Mouse (Mus musculus) liver, embryonic 14.5 days (tissue): Measurements from ENCODE around the gene Gm21981. TPM values are rescaled to one million over a fixed set of nuclear protein-coding genes. Genes with fewer than 3 reads are reported as not detected.

Experiments used
- ATAC-seq: fragments of 200-750 bp; cut with Nextera tagmentation; 2 replicates; pipeline ENCODE4 v1.8.0; 2017; ENCODE audit warnings: moderate number of reproducible peaks, mild to moderate bottlenecking, moderate library complexity; ENCODE audit not compliant: insufficient read depth
- DNase-seq, 3 experiments: peaks; one replicate each; pipeline ENCODE4 v3.0.0-alpha.2; 2012 to 2013; ENCODE audit warnings: low read depth in 3 of 3, low spot score in 3 of 3
- H3K27ac ChIP-seq: fragments of 300-500 bp; sonication (generic); 2 replicates; pipeline ENCODE4 v1.5.1; 2014; ENCODE audit warnings: moderate library complexity, mild to moderate bottlenecking, control low read depth, inconsistent platforms
- H3K27me3 ChIP-seq: fragments of 300-500 bp; sonication (generic); 2 replicates; pipeline ENCODE4 v1.6.1; 2014; ENCODE audit warnings: mild to moderate bottlenecking, low read length, moderate library complexity; ENCODE audit not compliant: control insufficient read depth, insufficient read depth
- H3K36me3 ChIP-seq: fragments of 300-500 bp; sonication (generic); replicated peaks from 2 replicates; pipeline ENCODE4 v1.6.1; 2014; ENCODE audit warnings: low read depth; ENCODE audit not compliant: control insufficient read depth, insufficient read depth
- H3K4me1 ChIP-seq, 2 experiments: fragments of 200-500 bp in 1 of 2; fragments of 300-500 bp in 1 of 2; sonication (generic) in 1 of 2; replicated peaks; 2 replicates each; pipeline ENCODE4 v1.6.1; 2012 to 2014; ENCODE audit warnings: antibody characterized with exemption in 1 of 2, inconsistent platforms in 1 of 2, low read length in 1 of 2; ENCODE audit not compliant: control insufficient read depth in 2 of 2, insufficient read depth in 2 of 2
- H3K4me2 ChIP-seq: fragments of 300-500 bp; sonication (generic); 2 replicates; pipeline ENCODE4 v1.6.1; 2014; ENCODE audit warnings: low read depth, mild to moderate bottlenecking, control low read depth, moderate library complexity
- H3K4me3 ChIP-seq, 2 experiments: fragments of 200-500 bp in 1 of 2; fragments of 300-500 bp in 1 of 2; sonication (generic) in 1 of 2; 2 replicates each; pipeline ENCODE4 v1.5.1; 2012 to 2014; ENCODE audit warnings: low read depth in 2 of 2, low read length in 2 of 2, mild to moderate bottlenecking in 2 of 2, control low read depth in 1 of 2, inconsistent platforms in 1 of 2, moderate library complexity in 1 of 2; ENCODE audit not compliant: insufficient read depth in 1 of 2
- H3K9ac ChIP-seq: fragments of 300-500 bp; sonication (generic); replicated peaks from 2 replicates; pipeline ENCODE4 v1.6.1; 2014; ENCODE audit warnings: mild to moderate bottlenecking, control low read depth, moderate library complexity
- H3K9me3 ChIP-seq: fragments of 300-500 bp; sonication (generic); 2 replicates; pipeline ENCODE4 v1.6.1; 2016; ENCODE audit warnings: low read length, mixed read lengths; ENCODE audit not compliant: control insufficient read depth
- CTCF ChIP-seq: IDR thresholded peaks from 2 replicates; pipeline ENCODE4 v1.5.1; 2016; ENCODE audit warnings: antibody characterized with exemption, low read depth, control low read depth
- EP300 ChIP-seq: IDR thresholded peaks from 2 replicates; pipeline ENCODE4 v1.6.1; 2016; ENCODE audit warnings: antibody characterized with exemption, low read depth
- WGBS: fragments of 180-500 bp; shearing (Covaris S2); extraction: QIAGEN DNeasy Blood & Tissue Kit; methylation state at CpG from one replicate; pipeline ENCODE4 v1.1.7; 2014; ENCODE audit not compliant: insufficient replicate concordance; 5-methylcytosine and 5-hydroxymethylcytosine counted together
- polyA plus RNA-seq, 2 experiments: library from polyadenylated mRNA; depleted of rRNA in 1 of 2; stranded (reverse) in 1 of 2; unstranded in 1 of 2; fragments of >200 nt; fragmentation: Nextera tagmentation in 1 of 2; extraction: Ambion mirVana in 1 of 2; gene quantifications; 2 replicates each; pipeline versions ENCODE4 v1.2.1 to v1.2.3; 2012 to 2014

Gene Gm21981
- polyA plus RNA-seq, 2 experiments: 0.32 TPM; not detected in 1

GRCm38 (mm10) chr17:47704692-47705091 lies 10.4 kb upstream of the Gm21981 start:
- WGBS: 62% methylated on average over 4 of the region's 4 CpGs
- TF ChIP-seq CTCF: peak; percentile 46
- no peak for TF ChIP-seq EP300
- Histone ChIP-seq H3K4me2 (no peak overlapping the region), H3K9me3 (no peaks in the 10 kb centered on the region), H3K27ac (no peak overlapping the region), H3K9ac (no peak overlapping the region), H3K27me3 (peaks cover 15% of the 10 kb centered on the region), H3K4me1 (no peaks in the 10 kb centered on the region; a peak in 1 of 4 replicates), H3K4me3 (no peak overlapping the region), H3K36me3 (no peaks in the 10 kb centered on the region)
- DNase-seq (no peak), ATAC-seq (no peak)

GRCm38 (mm10) chr17:47703556-47703955 lies 9.3 kb upstream of the Gm21981 start:
- DNase-seq: no peak
- Histone ChIP-seq H3K27ac (no peak overlapping the region), H3K4me1 (no peaks in the 10 kb centered on the region; a peak in 1 of 4 replicates), H3K4me3 (no peak overlapping the region), H3K9me3 (no peaks in the 10 kb centered on the region), H3K27me3 (peaks cover 15% of the 10 kb centered on the region), H3K9ac (no peak overlapping the region), H3K4me2 (no peak overlapping the region), H3K36me3 (no peaks in the 10 kb centered on the region)
- ATAC-seq: no peak
- WGBS: 19% methylated on average over 20 of the region's 20 CpGs
- no peak for TF ChIP-seq CTCF
- TF ChIP-seq EP300: no peak

DNA sequence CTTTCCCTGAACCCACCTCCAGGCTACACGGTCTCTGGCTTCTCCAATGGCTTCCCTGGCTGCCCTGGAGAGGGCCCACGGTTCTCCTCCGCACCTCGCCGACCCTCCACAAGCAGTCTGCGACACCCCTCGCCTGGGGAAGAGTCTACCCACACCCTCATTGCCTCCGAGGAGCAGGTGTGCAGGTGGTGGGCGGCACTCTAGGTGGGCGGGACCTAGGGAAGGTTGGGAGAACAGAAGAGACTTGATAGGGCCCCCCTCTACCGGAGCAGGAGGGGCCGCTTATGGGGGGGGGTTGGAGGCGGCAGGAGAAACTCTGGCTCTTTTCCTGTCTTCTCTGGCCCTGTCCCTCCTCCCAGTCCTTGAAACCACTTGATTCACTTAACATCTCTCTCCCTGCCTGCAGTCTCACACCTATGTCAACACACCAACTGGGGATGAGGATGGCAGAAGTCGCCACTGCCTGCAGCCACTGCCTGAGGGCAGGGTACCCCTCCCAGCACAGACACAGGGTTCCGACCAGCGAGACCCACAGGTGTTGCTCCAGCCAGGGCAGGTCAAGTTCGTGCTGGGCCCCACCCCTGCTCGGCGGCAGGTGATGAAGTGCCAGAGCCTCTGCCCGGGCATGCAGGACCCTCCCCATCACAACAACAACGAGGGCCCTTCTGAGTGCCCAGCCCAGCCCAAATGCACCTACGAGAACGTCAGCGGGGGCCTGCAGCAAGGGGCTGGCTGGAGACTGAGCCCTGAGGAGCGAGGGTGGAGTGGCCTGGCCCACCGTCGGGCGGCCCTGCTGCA lies 8.5 kb upstream of the Gm21981 start:
- Histone ChIP-seq H3K27me3 (peaks cover 15% of the 10 kb centered on the region), H3K4me3 (no peak overlapping the region), H3K9me3 (no peaks in the 10 kb centered on the region), H3K27ac (no peak overlapping the region), H3K36me3 (no peaks in the 10 kb centered on the region), H3K4me2 (no peak overlapping the region), H3K9ac (no peak overlapping the region), H3K4me1 (peaks cover 0 to 1% of the 10 kb centered on the region in 2 experiments; a peak in 2 of 4 replicates)
- DNase-seq (no peak), ATAC-seq (no peak)
- no peak for TF ChIP-seq CTCF
- no peak for TF ChIP-seq EP300
- WGBS: 35% methylated on average over 28 of the region's 28 CpGs

- no peak overlapping the region for H3K27ac ChIP-seq
- TF ChIP-seq EP300: no peak
- no peak for TF ChIP-seq CTCF
- DNase-seq: no peak
- peaks cover 0 to 1% of the 10 kb centered on the region in 2 experiments; a peak in 2 of 4 replicates for H3K4me1 ChIP-seq
- peaks cover 18% of the 10 kb centered on the region for H3K27me3 ChIP-seq
- no peak overlapping the region for H3K9ac ChIP-seq
- H3K4me3 ChIP-seq: no peak overlapping the region
- no peaks in the 10 kb centered on the region for H3K36me3 ChIP-seq
- no peak overlapping the region for H3K4me2 ChIP-seq
- ATAC-seq: no peak
- H3K9me3 ChIP-seq: no peaks in the 10 kb centered on the region
- WGBS: 65% methylated on average over 9 of the region's 9 CpGs
Observed at GRCm38 (mm10) chr17:47701793-47702192, 7.5 kb upstream of the Gm21981 start.

DNA sequence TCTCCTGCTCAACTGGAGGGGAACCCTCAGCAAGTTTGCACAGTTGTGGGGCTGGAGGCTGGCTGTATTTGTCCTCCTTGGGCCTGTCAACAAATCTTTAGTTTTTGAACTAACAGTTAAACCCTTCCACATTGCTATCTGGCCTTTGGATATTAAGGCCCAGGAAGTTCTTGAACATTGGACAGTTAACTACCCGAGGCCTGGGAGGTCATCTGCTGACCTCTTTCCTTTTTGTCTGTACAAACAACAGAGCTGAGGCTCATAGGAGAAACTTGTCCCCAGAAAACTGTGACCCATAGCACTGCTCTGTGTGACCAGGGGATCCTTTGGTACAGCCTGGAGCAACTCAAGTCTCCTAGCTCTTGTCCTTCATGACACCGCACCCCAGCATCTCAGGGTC lies 4.8 kb upstream of the Gm21981 start:
- Histone ChIP-seq H3K36me3 (no peaks in the 10 kb centered on the region), H3K4me2 (no peak overlapping the region), H3K9ac (no peak overlapping the region), H3K9me3 (no peaks in the 10 kb centered on the region), H3K27me3 (peaks cover 30% of the 10 kb centered on the region), H3K4me3 (no peak overlapping the region), H3K27ac (no peak overlapping the region), H3K4me1 (peaks cover 0 to 3% of the 10 kb centered on the region in 2 experiments; a peak in 2 of 4 replicates)
- whole genome bisulfite sequencing: 55% methylated on average over 2 of the region's 2 CpGs
- TF ChIP-seq EP300 (no peak), CTCF (no peak)
- ATAC-seq: no peak
- DNase-seq: no peak
